Mouse (Mus musculus) right cerebral cortex, postnatal 25 days (tissue): ENCODE measurements at regions not wholly inside any gene's neighbourhood (a gene's known extent, or its start where the extent isn't known, plus 50 kb on each side); places are given as distances from the start of the nearest gene placed in this dataset.
"Not testable (repeated sequence)": the region's sequence is repeated elsewhere in the genome, so short reads cannot be mapped to it uniquely, and the experiment has no call there.

Experiments used
- DNase-seq: peaks from one replicate; pipeline ENCODE4 v3.0.0; 2022

DNA sequence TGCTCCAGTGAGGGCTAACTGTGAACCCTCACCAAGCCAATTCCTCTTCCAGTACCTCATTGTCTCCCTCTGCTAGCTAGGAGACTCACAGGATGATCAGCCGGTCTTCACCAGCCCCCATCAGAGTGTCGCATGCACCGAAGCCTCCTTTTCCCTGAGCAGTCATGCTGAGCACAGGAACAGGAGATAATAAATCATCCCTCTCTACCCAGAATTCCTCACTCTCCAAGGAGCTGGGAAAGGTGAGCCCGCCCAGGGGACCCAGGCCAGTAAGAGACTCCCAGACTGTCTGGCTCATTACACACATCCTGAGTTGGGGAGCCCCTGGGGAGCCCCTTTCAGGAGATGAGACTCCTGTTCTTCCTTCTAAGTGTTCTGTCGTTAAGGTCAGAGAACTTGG lies 171.7 kb downstream of the Cartpt start:
- DNase-seq, result no peak

DNA sequence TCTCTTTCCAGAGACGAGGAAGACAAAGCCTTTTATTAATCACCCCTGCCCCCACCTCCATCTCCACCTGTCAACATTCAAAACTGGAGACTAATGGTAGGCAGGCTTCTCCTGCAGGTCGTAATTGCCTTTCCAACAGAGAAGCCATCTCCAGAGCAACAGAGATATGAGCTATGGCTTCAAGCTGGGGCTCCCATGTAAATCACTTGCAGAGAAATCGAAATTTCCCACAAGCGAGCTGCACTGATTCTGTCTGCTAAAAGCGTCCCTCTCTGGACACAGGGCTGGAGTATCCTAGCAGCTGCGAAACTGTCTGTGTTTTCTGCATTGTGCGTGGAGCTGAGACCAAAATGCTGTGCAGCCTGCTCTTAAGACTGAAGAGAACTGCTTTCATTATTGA lies 176.6 kb downstream of the Cartpt start:
- DNase-seq, result no peak

DNA sequence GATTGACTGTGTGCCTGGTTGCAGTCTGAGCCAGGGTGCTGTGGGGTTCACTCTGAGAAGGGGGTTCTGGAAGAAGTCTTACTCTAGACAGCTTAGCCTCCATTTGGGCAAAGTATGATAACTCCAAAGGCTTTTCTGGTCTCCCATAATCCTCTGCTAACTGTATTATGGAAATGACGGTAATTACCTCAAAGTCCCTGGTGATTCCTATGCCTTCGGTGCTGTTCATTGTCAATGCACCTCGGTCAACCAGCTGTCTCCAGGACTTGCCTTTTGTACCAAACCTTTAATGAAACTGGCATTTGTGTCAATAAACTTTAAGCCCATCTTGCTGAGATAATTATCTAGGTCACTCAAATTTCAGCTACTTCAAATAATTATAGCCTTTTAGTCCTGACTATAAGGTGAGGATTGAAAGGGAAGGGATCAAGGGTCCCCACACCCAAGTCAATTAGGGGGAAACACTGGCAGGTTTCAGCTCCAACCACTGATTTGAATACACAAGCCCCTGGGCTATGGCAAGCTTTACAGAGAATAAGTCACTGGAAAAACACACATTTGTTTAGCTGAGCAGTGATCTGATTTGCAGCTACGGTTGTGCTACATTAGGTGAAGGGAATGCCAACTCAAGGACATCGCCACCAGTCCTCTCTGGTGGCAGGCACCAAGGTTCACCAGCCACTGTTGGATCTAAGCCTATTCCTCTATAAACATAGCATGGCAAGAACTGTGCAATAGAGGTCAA lies 177.5 kb downstream of the Cartpt start:
- no peak for DNase-seq

DNA sequence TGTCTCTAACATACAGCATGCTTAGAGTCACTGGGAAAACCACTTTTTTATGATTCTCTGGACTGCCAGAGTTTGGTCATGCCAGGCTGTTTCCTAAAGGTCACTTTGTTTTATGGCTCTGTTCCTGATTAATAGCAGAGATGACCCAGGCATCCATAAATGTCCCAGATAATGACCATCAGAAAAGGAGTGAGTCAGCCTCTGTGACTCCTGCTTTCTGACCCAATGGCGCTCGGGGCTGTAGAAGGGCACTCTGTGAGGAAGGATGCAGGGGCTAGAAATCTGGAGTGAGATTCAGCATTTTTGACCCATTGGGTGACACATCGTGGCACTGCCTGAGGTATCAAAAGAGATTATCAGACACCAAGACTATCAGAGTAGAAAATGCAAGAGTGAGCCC lies 180.3 kb downstream of the Cartpt start:
- DNase-seq, result no peak

DNA sequence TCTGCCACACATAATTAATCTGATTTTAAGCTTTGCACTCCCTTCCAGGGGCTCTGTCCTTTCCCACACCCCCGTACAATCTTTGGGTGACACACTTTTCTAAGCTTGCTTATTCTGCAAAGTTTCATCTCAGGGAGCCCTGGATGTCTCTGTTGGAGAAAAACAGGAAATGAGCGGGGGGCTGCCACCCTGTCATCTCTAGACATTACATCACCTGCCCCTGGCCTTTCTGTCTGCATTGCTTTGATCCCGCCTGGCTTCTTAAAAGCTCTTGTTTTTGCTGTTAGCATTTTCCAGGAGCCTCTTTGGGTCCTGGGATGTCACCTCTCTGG lies 180.2 kb upstream of the Map1b start:
- no peak for DNase-seq

DNA sequence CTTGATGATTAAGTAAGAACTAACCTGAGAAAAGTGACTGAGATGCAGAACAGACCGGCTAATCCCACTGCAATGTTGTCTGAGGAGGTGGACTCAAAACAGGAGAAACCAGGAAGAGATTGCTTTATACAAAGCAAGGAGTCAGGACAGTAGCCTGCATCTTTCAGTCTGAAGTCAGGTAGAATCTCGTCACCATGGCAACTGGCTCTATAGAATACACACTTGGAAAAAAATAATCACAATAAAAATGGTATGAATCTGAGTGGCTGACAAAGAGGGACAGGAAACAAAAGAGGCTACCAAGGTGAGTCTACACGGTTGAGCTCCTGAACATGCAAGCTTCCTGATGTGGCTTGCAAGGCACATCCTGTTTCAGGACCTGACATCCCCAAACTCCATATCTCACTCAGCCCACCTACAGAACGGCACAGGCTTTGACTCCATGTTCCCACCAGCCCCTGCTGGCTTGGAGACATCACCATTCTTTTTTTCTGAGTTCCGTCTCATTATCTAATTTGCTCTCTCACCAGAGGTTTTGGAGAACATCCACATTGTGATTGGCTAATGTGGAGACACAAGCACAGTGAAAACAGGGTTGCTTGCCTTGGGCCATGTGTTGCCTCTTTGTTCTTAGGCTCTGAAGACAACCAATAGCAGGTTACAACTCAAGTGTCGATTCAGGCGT lies 179.7 kb upstream of the Map1b start:
- no peak for DNase-seq

DNA sequence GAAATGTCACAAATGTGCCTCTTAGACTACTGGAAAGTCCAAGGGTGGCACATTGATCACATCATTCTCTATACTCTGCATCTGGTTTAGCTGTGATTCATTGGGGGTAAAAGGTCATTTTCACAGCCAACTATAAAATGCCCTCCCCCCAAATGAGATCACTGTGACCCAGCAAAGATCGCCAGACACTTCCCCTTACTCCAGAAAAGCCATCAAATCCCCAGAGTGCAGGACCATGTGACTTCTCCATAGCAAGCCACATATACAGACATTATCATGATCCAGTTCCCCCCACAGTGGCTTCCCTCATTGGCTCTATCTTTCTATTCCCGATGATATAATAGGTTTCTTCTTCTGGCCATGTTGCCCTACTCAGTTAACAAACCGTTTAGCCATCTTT lies 163.6 kb upstream of the Map1b start:
- DNase-seq, result no peak

DNA sequence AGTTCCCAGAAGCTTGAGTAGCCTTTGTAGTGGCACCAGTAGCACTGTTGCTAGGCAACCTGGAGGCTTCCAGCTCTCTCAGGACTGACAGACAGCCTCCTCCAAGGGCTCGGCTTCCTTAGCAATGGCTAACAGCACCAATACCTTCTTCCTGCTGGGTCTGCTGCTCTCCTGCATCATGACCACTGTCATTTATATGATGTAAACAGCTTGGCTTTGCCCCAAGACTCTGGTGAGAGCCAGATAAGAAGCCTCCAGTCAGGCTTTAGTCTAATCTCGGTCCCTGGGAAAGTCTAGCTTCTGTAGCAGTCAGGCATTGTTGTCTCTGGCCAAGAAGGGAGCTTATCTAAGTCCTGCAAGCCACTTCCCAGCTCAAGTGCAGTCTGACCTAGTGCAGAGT lies 163.1 kb upstream of the Map1b start:
- DNase-seq, result no peak

DNA sequence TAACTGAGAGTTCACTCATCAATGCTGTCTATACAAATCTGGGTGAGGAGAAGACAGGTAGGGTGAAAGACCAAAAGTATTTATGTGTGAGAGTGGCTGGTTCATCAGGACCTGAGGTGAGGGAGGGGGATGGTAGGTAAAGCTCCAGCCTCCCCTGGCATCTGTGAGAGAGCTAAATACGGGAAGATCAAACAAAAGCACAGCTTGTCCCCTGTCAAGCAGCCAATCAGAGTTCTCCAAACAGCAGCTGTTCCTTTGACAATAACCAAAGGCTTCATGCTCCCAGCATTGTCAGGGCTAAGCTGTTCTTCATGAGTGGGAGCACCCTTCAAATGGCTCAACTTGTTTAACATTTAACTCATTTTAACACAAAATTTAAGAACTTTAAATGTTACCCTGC lies 160.1 kb upstream of the Map1b start:
- no peak for DNase-seq

DNA sequence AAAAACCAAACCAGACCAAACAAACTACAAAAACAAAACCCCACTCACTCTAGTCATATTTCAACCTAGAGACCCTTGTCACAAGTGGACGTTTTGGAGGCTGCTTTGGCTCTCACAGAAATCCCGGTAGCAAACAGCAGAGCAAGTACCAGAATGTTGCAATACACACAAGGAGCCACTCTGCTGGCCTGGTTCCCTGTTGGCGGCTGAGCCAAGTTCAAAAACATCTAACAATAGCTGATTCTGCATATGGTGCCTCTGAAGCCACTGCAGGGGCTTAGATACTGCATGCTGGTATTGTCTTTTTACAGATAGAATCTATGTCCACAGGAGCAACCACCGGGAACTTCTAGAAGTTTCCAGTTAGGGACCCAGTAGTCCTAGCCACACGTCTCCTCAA lies 159.6 kb upstream of the Map1b start:
- DNase-seq, result peak; percentile 25

DNA sequence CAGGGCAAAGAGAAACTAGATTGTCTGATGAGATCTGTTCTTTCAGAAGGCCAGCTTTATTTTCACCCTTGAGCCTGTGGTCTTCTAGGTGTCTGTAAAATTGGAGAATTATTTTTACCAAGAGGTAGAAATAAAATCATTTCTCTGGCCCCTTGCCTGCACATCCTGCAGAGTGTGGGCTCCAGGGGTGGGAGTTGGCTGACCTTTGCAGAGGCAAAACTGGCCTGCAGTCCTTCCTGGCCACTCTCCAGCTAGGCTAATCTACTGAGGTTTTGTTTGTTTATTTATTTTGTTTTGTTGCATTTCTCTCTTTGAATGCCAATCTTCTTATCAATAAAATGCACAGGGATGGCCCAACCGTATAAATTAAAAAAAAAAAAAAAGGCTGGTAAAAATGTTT lies 156.4 kb upstream of the Map1b start:
- no peak for DNase-seq

DNA sequence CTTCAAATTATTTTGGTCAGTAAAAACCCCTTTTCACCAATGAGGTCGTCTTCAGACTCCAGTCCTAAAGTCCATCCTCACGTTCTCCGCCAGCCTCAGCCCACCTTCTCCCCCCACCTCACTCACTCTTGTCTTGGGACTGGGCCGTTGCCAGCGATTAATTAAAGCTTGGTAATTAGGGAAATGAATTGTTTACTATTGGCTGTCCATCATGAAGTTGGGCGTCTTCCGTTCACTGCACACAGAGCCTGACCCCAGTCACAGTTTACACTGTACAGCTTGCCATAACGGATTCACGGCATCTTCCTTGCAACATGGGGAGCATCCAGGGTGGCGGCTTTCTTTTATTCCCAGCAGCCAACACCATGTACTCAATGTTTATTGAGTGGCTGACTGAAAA lies 155.4 kb upstream of the Map1b start:
- no peak for DNase-seq

DNA sequence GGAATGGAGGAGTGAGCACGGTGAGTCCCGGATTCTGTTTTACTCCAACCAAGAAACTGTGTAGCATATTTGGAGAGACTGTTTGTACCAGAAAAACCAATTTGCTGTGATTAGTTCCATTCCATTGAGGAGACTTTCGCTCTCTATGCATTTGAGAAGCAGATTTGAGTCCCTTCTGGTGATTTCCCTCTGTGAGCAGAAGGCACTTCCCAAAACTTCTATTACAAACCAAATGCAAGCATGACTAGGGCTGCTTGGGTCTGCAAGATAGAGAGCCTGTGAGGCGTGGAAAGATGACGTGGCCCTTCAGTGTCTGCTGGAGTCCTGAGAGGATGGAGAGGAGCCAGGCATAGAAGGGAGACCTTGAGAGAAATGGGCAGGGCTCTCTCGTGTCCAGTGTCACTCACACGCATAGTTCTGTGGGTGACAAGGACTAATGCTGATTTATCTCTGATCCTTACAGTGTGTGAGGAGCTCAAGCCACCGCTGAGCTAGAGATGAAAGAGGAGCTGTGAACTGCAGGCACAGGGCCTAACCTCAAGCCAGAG lies 153.7 kb upstream of the Map1b start:
- DNase-seq, result no peak

DNA sequence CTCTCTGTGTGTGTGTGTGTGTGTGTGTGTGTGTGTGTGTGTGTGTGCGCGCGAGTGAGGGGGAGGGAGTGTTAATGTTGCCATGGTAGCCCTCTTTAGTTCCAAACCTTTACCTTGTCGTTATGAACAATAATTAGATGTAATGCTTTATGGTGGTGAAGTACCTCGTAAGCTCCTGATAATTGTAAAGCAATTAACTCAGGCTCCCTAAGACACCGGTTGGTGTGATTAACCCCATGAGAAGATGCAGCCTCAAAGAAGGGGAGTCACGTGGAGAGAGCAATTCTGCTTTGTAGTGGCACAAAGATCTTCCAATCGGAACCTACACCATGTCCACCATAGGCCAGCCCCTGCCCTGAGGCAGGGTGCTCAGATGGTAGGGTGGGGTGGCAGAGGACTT lies 152.3 kb upstream of the Map1b start:
- DNase-seq, result no peak

DNA sequence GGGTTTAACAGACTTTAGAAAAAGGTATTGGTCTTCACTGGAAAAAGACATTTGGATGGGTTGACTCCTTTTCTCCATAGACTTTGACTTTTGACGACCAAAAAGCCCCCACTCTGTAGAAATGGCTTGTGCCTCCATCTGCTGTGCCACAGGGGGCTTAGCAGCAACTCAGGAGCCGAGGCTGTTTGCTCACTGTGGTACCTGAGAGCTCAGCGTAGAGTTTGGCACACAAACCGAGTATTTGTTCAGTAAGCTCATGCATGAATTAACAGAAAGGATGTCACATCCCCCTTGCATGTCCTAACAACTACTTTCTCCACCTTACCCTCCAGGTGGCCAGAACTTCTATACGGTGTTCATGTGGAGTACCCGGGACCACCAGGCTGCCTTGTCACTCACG lies 149.7 kb upstream of the Map1b start:
- no peak for DNase-seq

DNA sequence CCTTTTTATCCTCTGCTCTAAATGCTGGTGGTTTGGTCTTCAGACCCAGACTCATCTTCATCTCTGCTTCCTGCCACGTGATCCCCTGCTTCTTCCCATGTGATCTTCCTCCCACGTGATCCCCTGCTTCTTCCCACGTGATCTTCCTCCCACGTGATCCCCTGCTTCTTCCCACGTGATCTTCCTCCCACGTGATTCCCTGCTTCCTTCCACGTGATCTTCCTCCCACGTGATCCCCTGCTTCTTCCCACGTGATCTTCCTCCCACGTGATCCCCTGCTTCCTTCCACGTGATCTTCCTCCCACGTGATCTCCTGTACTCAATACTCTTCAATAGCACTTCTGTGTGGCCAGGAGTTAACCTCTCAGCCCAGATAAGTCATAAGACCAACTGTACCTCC lies 147.1 kb upstream of the Map1b start:
- DNase-seq, result not testable (repeated sequence)

DNA sequence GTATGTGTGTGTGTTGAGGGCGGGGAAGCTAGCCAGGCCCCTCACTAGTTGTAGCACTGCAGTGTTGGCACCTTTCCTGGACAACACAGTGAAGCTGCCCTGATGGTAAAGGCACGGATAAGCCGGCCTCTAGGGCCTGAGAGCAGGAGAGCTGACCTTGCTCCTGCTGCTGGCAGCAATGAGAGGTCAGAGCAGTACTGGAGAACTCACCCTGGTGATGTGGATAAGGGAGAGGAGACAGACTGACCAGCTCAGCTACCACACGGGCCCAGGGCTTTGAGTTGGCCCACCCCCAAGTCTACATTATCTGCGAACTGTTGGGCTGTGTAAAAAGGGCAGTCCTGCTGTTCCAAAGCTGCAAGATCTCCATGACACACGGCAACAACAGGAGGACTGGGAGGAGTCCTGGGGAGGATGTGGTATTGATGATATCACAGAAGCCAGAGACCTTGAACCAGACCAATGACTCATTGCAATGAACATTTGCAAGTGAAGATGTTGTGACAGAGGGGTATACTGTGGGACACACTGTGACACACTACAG lies 131.4 kb upstream of the Map1b start:
- no peak for DNase-seq

DNA sequence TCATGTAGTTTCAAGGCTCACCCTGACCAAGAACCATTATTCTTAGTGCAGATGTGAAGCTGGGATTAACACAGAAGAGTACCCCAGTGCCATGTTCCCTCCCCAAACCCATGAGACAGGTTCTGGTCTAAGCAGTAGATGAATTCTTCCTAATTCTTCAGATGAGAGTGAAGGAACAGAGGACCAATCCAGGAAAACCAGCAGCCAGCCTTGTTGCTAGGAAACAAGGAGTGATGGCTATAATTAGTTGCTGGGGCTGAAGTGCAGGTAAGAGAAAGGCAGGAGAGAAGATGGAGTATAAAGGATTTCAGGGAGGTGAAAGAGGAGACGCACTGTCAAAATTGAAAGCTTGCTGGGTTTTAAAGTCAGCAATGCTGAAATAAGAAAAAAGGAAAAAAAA lies 128.4 kb upstream of the Map1b start:
- DNase-seq, result no peak

DNA sequence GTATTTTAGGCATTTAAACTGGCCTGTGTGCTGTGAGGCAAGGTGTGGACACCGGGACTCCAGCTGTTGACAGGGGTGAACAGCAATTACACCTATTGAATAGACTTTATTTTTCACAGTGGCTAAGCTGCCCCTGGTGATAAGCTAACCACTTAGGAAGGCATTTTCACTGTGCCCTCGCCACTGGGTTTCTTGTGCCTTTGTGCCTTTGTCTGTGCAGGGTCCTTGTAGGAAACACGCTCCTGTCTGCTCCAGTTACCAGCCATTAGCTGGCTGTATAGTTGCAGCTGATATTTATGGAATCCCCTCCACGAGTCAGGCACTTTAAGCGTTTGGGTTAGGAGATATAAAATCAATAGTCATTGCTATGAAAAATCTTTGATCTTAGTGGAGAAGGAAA lies 126.5 kb upstream of the Map1b start:
- DNase-seq, result no peak

DNA sequence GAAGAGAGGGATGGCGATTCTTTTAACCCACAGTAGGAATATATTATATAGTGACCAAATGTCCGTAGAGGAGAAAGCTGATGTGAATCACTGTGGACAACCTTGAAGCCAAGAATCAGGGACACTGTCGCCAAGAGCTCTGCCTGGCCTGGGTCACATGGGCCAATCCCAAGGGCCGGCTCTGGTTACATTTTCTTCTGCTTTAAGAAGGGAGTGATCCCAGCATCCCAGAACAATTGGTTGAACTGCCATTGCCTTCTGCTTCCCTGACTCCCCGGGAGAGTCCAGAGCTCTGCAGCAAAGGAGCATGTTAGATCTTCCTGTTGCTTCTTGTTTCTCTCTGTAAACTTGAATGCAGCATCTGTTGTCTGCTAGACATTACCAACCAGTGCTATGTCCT lies 126.0 kb upstream of the Map1b start:
- no peak for DNase-seq

DNA sequence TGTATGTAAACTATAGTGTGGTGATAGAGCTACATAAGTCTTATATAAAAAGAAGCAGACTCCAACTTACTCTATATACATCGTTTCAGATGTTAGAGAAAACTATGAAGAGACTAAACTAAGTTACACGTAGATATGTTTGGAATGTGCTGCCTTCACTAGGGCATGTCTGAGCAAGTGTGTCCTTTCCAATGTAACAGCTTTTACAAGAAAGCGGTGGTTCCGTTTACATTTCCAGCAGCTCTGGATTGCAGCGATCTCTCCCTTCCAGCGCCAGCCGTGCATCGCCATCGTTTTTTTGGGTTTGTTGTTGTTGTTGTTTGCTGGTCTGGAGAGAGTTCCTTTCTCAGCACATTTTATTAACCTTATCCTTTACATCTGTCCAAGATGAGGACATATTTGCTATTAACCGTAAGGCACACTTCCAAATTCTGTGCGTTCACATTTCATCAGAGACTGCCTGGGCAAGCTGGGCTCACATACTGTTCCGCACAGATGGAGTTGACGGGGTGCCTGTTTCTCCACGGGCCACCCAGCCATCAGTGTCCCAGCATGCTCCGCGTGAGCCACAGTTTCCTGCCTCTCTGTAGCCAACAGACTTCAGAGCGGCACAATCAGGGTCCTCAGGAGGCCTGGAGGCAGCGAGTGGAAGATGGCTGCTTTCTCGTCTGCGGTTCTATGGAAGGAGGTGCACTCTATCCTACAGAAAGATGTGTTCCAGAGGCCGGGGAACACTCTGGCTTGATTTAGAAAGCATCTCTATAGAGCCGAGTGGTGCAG lies 125.2 kb upstream of the Map1b start:
- DNase-seq, result peak; percentile 32

DNA sequence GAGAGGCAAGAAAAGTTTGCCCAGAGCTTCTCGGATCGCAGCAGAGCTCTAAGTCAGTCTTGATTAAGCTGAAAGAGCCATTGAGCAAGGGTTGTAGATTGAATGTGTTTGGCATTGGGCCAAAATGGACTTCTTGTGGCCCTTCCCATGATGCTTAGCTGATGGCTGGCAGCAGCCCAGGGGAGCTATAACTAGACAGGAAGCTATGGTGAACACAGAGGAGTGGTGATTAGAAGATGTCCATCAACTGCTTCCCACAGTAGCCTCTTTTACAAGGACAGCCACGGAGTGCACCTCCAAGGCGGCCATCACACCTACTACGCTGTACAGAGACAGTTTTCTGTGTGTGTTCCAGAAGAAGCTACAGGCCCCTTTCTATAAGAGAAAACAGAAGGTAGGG lies 116.4 kb upstream of the Map1b start:
- DNase-seq, result no peak

DNA sequence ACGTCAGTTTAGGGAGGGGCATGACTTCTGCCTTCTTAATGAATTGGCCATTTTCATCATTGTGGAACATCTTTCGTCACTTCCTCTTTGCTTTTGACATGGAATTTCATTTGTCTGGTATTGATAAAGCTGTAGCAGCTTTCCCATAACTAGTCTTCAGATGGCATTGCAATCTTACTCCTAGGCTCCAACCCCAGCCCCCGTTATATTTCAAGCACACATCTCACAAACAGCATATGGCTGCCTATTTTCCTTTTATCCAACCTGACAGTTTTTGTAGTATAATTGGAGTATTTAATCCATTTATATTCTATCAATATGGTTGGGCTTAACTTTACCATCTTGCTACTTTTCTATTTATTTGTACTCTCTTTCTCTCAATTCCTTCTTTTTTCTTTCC lies 114.5 kb upstream of the Map1b start:
- no peak for DNase-seq

DNA sequence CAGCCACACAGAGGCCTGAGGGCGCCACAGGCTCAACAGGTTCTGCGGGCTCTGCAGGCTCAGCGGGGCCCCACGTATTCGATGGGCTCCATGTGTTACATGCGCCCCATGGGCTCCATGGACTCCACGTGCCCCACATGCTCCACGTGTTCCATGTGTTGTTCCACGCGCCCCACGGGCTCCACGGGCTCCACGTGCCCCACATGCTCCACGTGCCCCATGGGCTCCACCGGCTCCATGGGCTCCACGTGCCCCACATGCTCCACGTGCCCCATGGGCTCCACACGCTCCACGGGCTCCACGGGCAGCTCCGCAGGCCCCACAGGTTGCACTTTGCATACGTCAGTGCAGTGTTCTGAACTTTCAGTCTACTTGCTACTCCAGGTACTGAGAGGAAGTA lies 114.0 kb upstream of the Map1b start:
- DNase-seq, result no peak
